Mouse (Mus musculus) lung, postnatal 0 days (tissue): ENCODE data around the gene Gm10142. TPM values are rescaled to one million over a fixed set of nuclear protein-coding genes. Genes with fewer than 3 reads are reported as not detected.
"Not testable (repeated sequence)": the region's sequence is repeated elsewhere in the genome, so short reads cannot be mapped to it uniquely, and the experiment has no call there.

Source experiments
- ATAC-seq: fragments of 200-750 bp; cut with Nextera tagmentation; 2 replicates; pipeline ENCODE4 v1.8.0; 2017; ENCODE audit warnings: moderate library complexity
- DNase-seq: peaks from one replicate; pipeline ENCODE4 v3.0.0-alpha.2; 2016; ENCODE audit warnings: low spot score
- H3K27ac ChIP-seq: fragments of 300-500 bp; sonication (generic); 2 replicates; pipeline ENCODE4 v1.5.1; 2014; ENCODE audit warnings: antibody characterized with exemption, mild to moderate bottlenecking, low read length, mixed read lengths
- H3K27me3 ChIP-seq: fragments of 300-500 bp; sonication (generic); replicated peaks from 2 replicates; pipeline ENCODE4 v1.6.1; 2014; ENCODE audit warnings: low read length, mixed read lengths; ENCODE audit not compliant: insufficient read depth
- H3K36me3 ChIP-seq: fragments of 300-500 bp; sonication (generic); 2 replicates; pipeline ENCODE4 v1.6.1; 2014; ENCODE audit warnings: low read length, mixed read lengths; ENCODE audit not compliant: insufficient read depth
- H3K4me1 ChIP-seq: fragments of 300-500 bp; sonication (generic); 2 replicates; pipeline ENCODE4 v1.6.1; 2014; ENCODE audit warnings: antibody characterized with exemption, low read depth, low read length, mixed read lengths; ENCODE audit not compliant: insufficient read depth
- H3K4me2 ChIP-seq: fragments of 300-500 bp; sonication (generic); replicated peaks from 2 replicates; pipeline ENCODE4 v1.6.1; 2014; ENCODE audit warnings: low read depth, mild to moderate bottlenecking, low read length, moderate library complexity, mixed read lengths
- H3K4me3 ChIP-seq: fragments of 300-500 bp; sonication (generic); 2 replicates; pipeline ENCODE4 v1.5.1; 2014; ENCODE audit warnings: low read depth, low read length
- H3K9ac ChIP-seq: fragments of 300-500 bp; sonication (generic); replicated peaks from 2 replicates; pipeline ENCODE4 v1.6.1; 2014; ENCODE audit warnings: low read depth, mild to moderate bottlenecking
- H3K9me3 ChIP-seq: fragments of 300-500 bp; sonication (generic); 2 replicates; pipeline ENCODE4 v1.6.1; 2016; ENCODE audit warnings: low read length, mixed read lengths
- CTCF ChIP-seq: IDR thresholded peaks from 2 replicates; pipeline ENCODE4 v1.5.1; 2016; ENCODE audit warnings: antibody characterized with exemption, mild to moderate bottlenecking
- EP300 ChIP-seq: IDR thresholded peaks from 2 replicates; pipeline ENCODE4 v1.6.1; 2016; ENCODE audit warnings: antibody characterized with exemption, mild to moderate bottlenecking, control low read depth
- whole genome bisulfite sequencing: fragments of 180-500 bp; shearing (Covaris S2); extraction: QIAGEN DNeasy Blood & Tissue Kit; methylation state at CpG from one replicate; pipeline ENCODE4 v1.1.7; 2014; 5-methylcytosine and 5-hydroxymethylcytosine counted together
- polyA plus RNA-seq: library from polyadenylated mRNA; unstranded; fragments of >200 nt; fragmentation: Nextera tagmentation; extraction: Ambion mirVana; gene quantifications from 2 replicates; pipeline ENCODE4 v1.2.1, GENCODE M21; 2015

The Gm10142 gene
- polyA plus RNA-seq, 1 experiment from 2014 or later: not detected

GRCm38 (mm10) chr10:77728280-77728679, 12.7 kb downstream of the Gm10142 start:
- no peak for DNase-seq
- 47% methylated on average over 4 of the region's 4 CpGs for WGBS
- Histone ChIP-seq H3K36me3 (no peaks in the 10 kb centered on the region), H3K4me3 (no peak overlapping the region), H3K9ac (no peak overlapping the region), H3K4me2 (no peak overlapping the region), H3K9me3 (no peaks in the 10 kb centered on the region), H3K27me3 (no peaks in the 10 kb centered on the region), H3K27ac (no peak overlapping the region), H3K4me1 (no peaks in the 10 kb centered on the region)
- no peak for ATAC-seq
- TF ChIP-seq EP300: no peak
- 0 out of 2 replicates have a peak, but pooled peaks have one; percentile 4 for TF ChIP-seq CTCF

- no peaks in the 10 kb centered on the region for H3K4me1 ChIP-seq
- 31% methylated on average over 4 of the region's 4 CpGs for WGBS
- ATAC-seq (no peak), DNase-seq (no peak)
- no peaks in the 10 kb centered on the region for H3K36me3 ChIP-seq
- H3K27ac ChIP-seq: no peak overlapping the region
- no peak overlapping the region for H3K4me2 ChIP-seq
- H3K4me3 ChIP-seq: no peak overlapping the region
- TF ChIP-seq CTCF: peak; percentile 49
- TF ChIP-seq EP300: no peak
- no peaks in the 10 kb centered on the region for H3K27me3 ChIP-seq
- no peaks in the 10 kb centered on the region for H3K9me3 ChIP-seq
- no peak overlapping the region for H3K9ac ChIP-seq
Observed at GRCm38 (mm10) chr10:77729241-77729640, 13.6 kb downstream of the Gm10142 start.

GRCm38 (mm10) chr10:77735928-77736327, 20.3 kb downstream of the Gm10142 start:
- Histone ChIP-seq H3K9me3 (no peaks in the 10 kb centered on the region), H3K4me2 (no peak overlapping the region), H3K9ac (no peak overlapping the region), H3K27ac (no peak overlapping the region), H3K36me3 (no peaks in the 10 kb centered on the region), H3K4me3 (no peak overlapping the region), H3K4me1 (no peaks in the 10 kb centered on the region), H3K27me3 (no peaks in the 10 kb centered on the region)
- DNase-seq: no peak
- no peak for ATAC-seq
- 86% methylated on average over 1 of the region's 1 CpGs for WGBS
- TF ChIP-seq CTCF: no peak
- TF ChIP-seq EP300: no peak

GRCm38 (mm10) chr10:77738929-77739328, 23.3 kb downstream of the Gm10142 start:
- Histone ChIP-seq H3K4me1 (no peaks in the 10 kb centered on the region), H3K27ac (no peak overlapping the region), H3K4me2 (no peak overlapping the region), H3K27me3 (no peaks in the 10 kb centered on the region), H3K36me3 (no peaks in the 10 kb centered on the region), H3K4me3 (no peak overlapping the region), H3K9ac (no peak overlapping the region), H3K9me3 (no peaks in the 10 kb centered on the region)
- TF ChIP-seq CTCF: no peak
- no peak for TF ChIP-seq EP300
- ATAC-seq (no peak), DNase-seq (no peak)
- 82% methylated on average over 4 of the region's 4 CpGs for WGBS

- H3K27me3 ChIP-seq, H3K27ac ChIP-seq, H3K4me3 ChIP-seq, DNase-seq, H3K9me3 ChIP-seq, H3K36me3 ChIP-seq, ATAC-seq, H3K4me2 ChIP-seq, H3K4me1 ChIP-seq, H3K9ac ChIP-seq: not testable (repeated sequence)
- WGBS: 47% methylated on average over 3 of the region's 5 CpGs
Observed at GRCm38 (mm10) chr10:77741924-77742688, 26.5 kb downstream of the Gm10142 start, which contains the start of gene Gm18596. TSS of gene Gm18596 (minus strand) at chr10:77742638.

- not testable (repeated sequence) for H3K9me3 ChIP-seq
- 82% methylated on average over 1 of the region's 1 CpGs for WGBS
Observed at GRCm38 (mm10) chr10:77750686-77751085, 35.1 kb downstream of the Gm10142 start.

GRCm38 (mm10) chr10:77751254-77751653, 35.6 kb downstream of the Gm10142 start, which contains the start of gene Gm9736:
TSS of gene Gm9736 (minus strand) at chr10:77751354.
- not testable (repeated sequence) for H3K4me1 ChIP-seq

More at GRCm38 (mm10) chr10:77750686-77751085, 35.1 kb downstream of the Gm10142 start:
- not testable (repeated sequence) for H3K9ac ChIP-seq, H3K4me2 ChIP-seq, ATAC-seq, H3K36me3 ChIP-seq, H3K4me1 ChIP-seq, H3K27me3 ChIP-seq, DNase-seq, H3K4me3 ChIP-seq, H3K27ac ChIP-seq

More at GRCm38 (mm10) chr10:77751254-77751653, 35.6 kb downstream of the Gm10142 start, which contains the start of gene Gm9736:
- not testable (repeated sequence) for H3K4me2 ChIP-seq, ATAC-seq, H3K27me3 ChIP-seq, DNase-seq, H3K36me3 ChIP-seq, H3K9me3 ChIP-seq, H3K27ac ChIP-seq, H3K9ac ChIP-seq, H3K4me3 ChIP-seq
- WGBS: 67% methylated on average over 1 of the region's 1 CpGs
